Mouse (Mus musculus) liver, embryonic 15.5 days (tissue): Measurements from ENCODE around the gene Tnfrsf9. TPM values are rescaled to one million over a fixed set of nuclear protein-coding genes. Genes with fewer than 3 reads are reported as not detected.

Experiments
- ATAC-seq: fragments of 200-750 bp; cut with Nextera tagmentation; 2 replicates; pipeline ENCODE4 v1.8.0; 2017; ENCODE audit warnings: moderate number of reproducible peaks, mild to moderate bottlenecking, moderate library complexity; ENCODE audit not compliant: insufficient read depth
- H3K27ac ChIP-seq: fragments of 300-500 bp; sonication (generic); replicated peaks from 2 replicates; pipeline ENCODE4 v1.5.1; 2015; ENCODE audit warnings: mild to moderate bottlenecking, inconsistent platforms
- H3K27me3 ChIP-seq: fragments of 300-500 bp; sonication (generic); 2 replicates; pipeline ENCODE4 v1.6.1; 2015; ENCODE audit warnings: mild to moderate bottlenecking, inconsistent platforms
- H3K36me3 ChIP-seq: fragments of 300-500 bp; sonication (generic); replicated peaks from 2 replicates; pipeline ENCODE4 v1.6.1; 2015; ENCODE audit warnings: moderate library complexity, mild to moderate bottlenecking, inconsistent platforms
- H3K4me1 ChIP-seq: fragments of 300-500 bp; sonication (generic); replicated peaks from 2 replicates; pipeline ENCODE4 v1.6.1; 2015; ENCODE audit warnings: inconsistent platforms
- H3K4me2 ChIP-seq: fragments of 300-500 bp; sonication (generic); 2 replicates; pipeline ENCODE4 v1.6.1; 2015; ENCODE audit warnings: moderate library complexity, mild to moderate bottlenecking, inconsistent platforms
- H3K4me3 ChIP-seq: fragments of 300-500 bp; sonication (generic); replicated peaks from 2 replicates; pipeline ENCODE4 v1.5.1; 2015; ENCODE audit warnings: mild to moderate bottlenecking, inconsistent platforms
- H3K9ac ChIP-seq: fragments of 300-500 bp; sonication (generic); 2 replicates; pipeline ENCODE4 v1.6.1; 2015; ENCODE audit warnings: moderate library complexity, mild to moderate bottlenecking, inconsistent platforms
- H3K9me3 ChIP-seq: fragments of 300-500 bp; sonication (generic); replicated peaks from 2 replicates; pipeline ENCODE4 v1.6.1; 2016; ENCODE audit warnings: inconsistent platforms
- WGBS: fragments of 180-500 bp; shearing (Covaris S2); methylation state at CpG from one replicate; pipeline ENCODE4 v1.1.7; 2015; ENCODE audit warnings: mixed read lengths; ENCODE audit not compliant: insufficient replicate concordance; 5-methylcytosine and 5-hydroxymethylcytosine counted together
- polyA plus RNA-seq: library from polyadenylated mRNA; unstranded; fragments of >200 nt; fragmentation: Nextera tagmentation; extraction: Ambion mirVana; gene quantifications from 2 replicates; pipeline ENCODE4 v1.2.1, GENCODE M21; 2015

Tnfrsf9 gene
- polyA plus RNA-seq, 1 experiment from 2014 or later = 0.13 TPM

GRCm38 (mm10) chr4:150913743-150914142 lies 619 bp upstream of the Tnfrsf9 start:
- peak overlapping the region; percentile 90 for H3K27ac ChIP-seq
- 11% methylated on average over 12 of the region's 12 CpGs for WGBS
- peak overlapping the region; percentile 87 for H3K4me2 ChIP-seq
- no peak for ATAC-seq
- H3K36me3 ChIP-seq = no peaks in the 10 kb centered on the region
- no peaks in the 10 kb centered on the region for H3K27me3 ChIP-seq
- no peaks in the 10 kb centered on the region for H3K9me3 ChIP-seq
- peak overlapping the region; percentile 82 for H3K4me3 ChIP-seq
- peak overlapping the region; percentile 74 for H3K9ac ChIP-seq
- H3K4me1 ChIP-seq = peaks cover 45% of the 10 kb centered on the region

- H3K27me3 ChIP-seq = no peaks in the 10 kb centered on the region
- H3K4me2 ChIP-seq = peak overlapping the region; percentile 87
- peak overlapping the region; percentile 90; the same call in 1 of the 2 replicates for H3K27ac ChIP-seq
- peak overlapping the region; percentile 74 for H3K9ac ChIP-seq
- no peak for ATAC-seq
- peaks cover 30% of the 10 kb centered on the region for H3K4me1 ChIP-seq
- peak overlapping the region; percentile 82 for H3K4me3 ChIP-seq
- 39% methylated on average over 10 of the region's 10 CpGs for WGBS
- H3K9me3 ChIP-seq = no peaks in the 10 kb centered on the region
- H3K36me3 ChIP-seq = no peaks in the 10 kb centered on the region
Observed at GRCm38 (mm10) chr4:150915181-150915906, 982 bp downstream of the Tnfrsf9 start.

- no peaks in the 10 kb centered on the region for H3K36me3 ChIP-seq
- H3K9ac ChIP-seq = no peak overlapping the region
- no peaks in the 10 kb centered on the region for H3K27me3 ChIP-seq
- H3K4me3 ChIP-seq = no peak overlapping the region
- H3K9me3 ChIP-seq = no peaks in the 10 kb centered on the region
- peaks cover 24% of the 10 kb centered on the region for H3K4me1 ChIP-seq
- H3K4me2 ChIP-seq = no peak overlapping the region
- 46% methylated on average over 8 of the region's 8 CpGs for WGBS
- no peak for ATAC-seq
- H3K27ac ChIP-seq = no peak overlapping the region
Observed at GRCm38 (mm10) chr4:150917336-150918027, 3.1 kb downstream of the Tnfrsf9 start.

- no peak for ATAC-seq
- Histone ChIP-seq H3K4me1 (peaks cover 4% of the 10 kb centered on the region; the same call in 1 of the 2 replicates), H3K27me3 (no peaks in the 10 kb centered on the region), H3K27ac (no peak overlapping the region), H3K9me3 (no peaks in the 10 kb centered on the region), H3K36me3 (no peaks in the 10 kb centered on the region), H3K4me2 (no peak overlapping the region), H3K9ac (no peak overlapping the region), H3K4me3 (no peak overlapping the region)
- 66% methylated on average over 8 of the region's 8 CpGs for WGBS
Observed at GRCm38 (mm10) chr4:150921206-150921605, 6.8 kb downstream of the Tnfrsf9 start.

GRCm38 (mm10) chr4:150924308-150924707 lies 9.9 kb downstream of the Tnfrsf9 start:
- no peak overlapping the region for H3K27ac ChIP-seq
- no peak for ATAC-seq
- no peak overlapping the region for H3K4me2 ChIP-seq
- H3K9ac ChIP-seq = no peak overlapping the region
- H3K4me1 ChIP-seq = peaks cover 4% of the 10 kb centered on the region; the same call in 1 of the 2 replicates
- H3K36me3 ChIP-seq = no peaks in the 10 kb centered on the region
- H3K9me3 ChIP-seq = no peaks in the 10 kb centered on the region
- H3K4me3 ChIP-seq = no peak overlapping the region
- WGBS = 23% methylated on average over 13 of the region's 13 CpGs
- no peaks in the 10 kb centered on the region for H3K27me3 ChIP-seq

- Histone ChIP-seq H3K4me1 (peaks cover 4% of the 10 kb centered on the region; the same call in 1 of the 2 replicates), H3K4me2 (no peak overlapping the region), H3K27me3 (no peaks in the 10 kb centered on the region), H3K9me3 (no peaks in the 10 kb centered on the region), H3K36me3 (no peaks in the 10 kb centered on the region), H3K9ac (no peak overlapping the region), H3K27ac (no peak overlapping the region), H3K4me3 (no peak overlapping the region)
- ATAC-seq = no peak
- 58% methylated on average over 6 of the region's 6 CpGs for WGBS
Observed at GRCm38 (mm10) chr4:150924936-150925335, 10.6 kb downstream of the Tnfrsf9 start.

- no peak for ATAC-seq
- H3K4me1 ChIP-seq = peaks cover 4% of the 10 kb centered on the region; the same call in 1 of the 2 replicates
- 45% methylated on average over 5 of the region's 5 CpGs for WGBS
Observed at GRCm38 (mm10) chr4:150925923-150926322, 11.6 kb downstream of the Tnfrsf9 start.

GRCm38 (mm10) chr4:150926924-150927705 lies 12.8 kb downstream of the Tnfrsf9 start:
- Histone ChIP-seq H3K9ac (no peak overlapping the region), H3K4me1 (peaks cover 4% of the 10 kb centered on the region; the same call in 1 of the 2 replicates), H3K27me3 (no peaks in the 10 kb centered on the region), H3K27ac (no peak overlapping the region), H3K9me3 (no peaks in the 10 kb centered on the region), H3K4me2 (no peak overlapping the region), H3K4me3 (no peak overlapping the region), H3K36me3 (no peaks in the 10 kb centered on the region)
- WGBS = 41% methylated on average over 14 of the region's 14 CpGs
- ATAC-seq = no peak

More at GRCm38 (mm10) chr4:150925923-150926322, 11.6 kb downstream of the Tnfrsf9 start:
- Histone ChIP-seq H3K27ac (no peak overlapping the region), H3K4me2 (no peak overlapping the region), H3K4me3 (no peak overlapping the region), H3K36me3 (no peaks in the 10 kb centered on the region), H3K9me3 (no peaks in the 10 kb centered on the region), H3K9ac (no peak overlapping the region), H3K27me3 (no peaks in the 10 kb centered on the region)

GRCm38 (mm10) chr4:150927789-150928188 lies 13.4 kb downstream of the Tnfrsf9 start:
- H3K27ac ChIP-seq = no peak overlapping the region
- no peak overlapping the region for H3K9ac ChIP-seq
- H3K9me3 ChIP-seq = no peaks in the 10 kb centered on the region
- H3K4me3 ChIP-seq = no peak overlapping the region
- peaks cover 6% of the 10 kb centered on the region; the same call in 1 of the 2 replicates for H3K27me3 ChIP-seq
- no peak overlapping the region for H3K4me2 ChIP-seq
- 32% methylated on average over 10 of the region's 10 CpGs for WGBS
- peaks cover 4% of the 10 kb centered on the region; the same call in 1 of the 2 replicates for H3K4me1 ChIP-seq
- ATAC-seq = no peak
- no peaks in the 10 kb centered on the region for H3K36me3 ChIP-seq

GRCm38 (mm10) chr4:150933503-150933902 lies 19.1 kb downstream of the Tnfrsf9 start:
- Histone ChIP-seq H3K4me1 (no peaks in the 10 kb centered on the region), H3K9ac (no peak overlapping the region), H3K27ac (no peak overlapping the region), H3K27me3 (peaks cover 6% of the 10 kb centered on the region), H3K4me3 (no peak overlapping the region), H3K4me2 (no peak overlapping the region), H3K36me3 (no peaks in the 10 kb centered on the region), H3K9me3 (no peaks in the 10 kb centered on the region)
- no peak for ATAC-seq
- 55% methylated on average over 1 of the region's 1 CpGs for WGBS
